Mouse (Mus musculus) lung, postnatal 4 days (tissue): ENCODE results near the gene Slc22a13.
A peak's percentile ranks its signal among the peaks of the same experiment; 100 is the strongest.

Experiments
- DNase-seq, 2 experiments: peaks; one replicate each; pipeline ENCODE4 v3.0.0; 2021

Slc22a13 gene

GRCm38 (mm10) chr9:119199151-119199861 lies 9.6 kb downstream of the Slc22a13 start:
- DNase-seq = no peak

GRCm38 (mm10) chr9:119192202-119192990 lies 16.5 kb downstream of the Slc22a13 start:
- peak; percentile 44 to 56 for DNase-seq

- peak; percentile 68 to 84 for DNase-seq
Observed at GRCm38 (mm10) chr9:119181241-119181728, 27.6 kb downstream of the Slc22a13 start.

DNA sequence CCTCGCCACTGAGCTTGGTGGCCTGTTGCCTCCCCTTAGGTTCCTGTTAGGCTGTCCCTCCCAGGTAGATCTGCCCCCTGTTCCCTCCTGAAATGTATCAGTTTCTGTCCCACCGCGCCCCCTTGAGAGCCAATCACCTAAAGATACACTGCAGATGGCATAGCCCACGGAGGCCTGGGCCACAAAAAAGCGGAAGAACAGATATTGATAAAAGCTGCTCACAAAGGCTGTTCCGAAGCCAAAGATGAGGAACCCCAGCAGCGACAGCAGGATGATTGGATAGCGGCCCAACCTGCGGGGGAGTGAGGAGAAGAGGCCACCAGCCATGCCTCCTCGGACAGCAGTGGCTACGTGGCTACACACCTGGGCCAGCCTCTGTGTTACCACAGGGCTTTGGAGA lies 29.6 kb downstream of the Slc22a13 start:
- no peak for DNase-seq

GRCm38 (mm10) chr9:119167608-119168007 lies 41.3 kb downstream of the Slc22a13 start:
- no peak for DNase-seq

GRCm38 (mm10) chr9:119165548-119165947 lies 43.4 kb downstream of the Slc22a13 start:
- DNase-seq = no peak

DNA sequence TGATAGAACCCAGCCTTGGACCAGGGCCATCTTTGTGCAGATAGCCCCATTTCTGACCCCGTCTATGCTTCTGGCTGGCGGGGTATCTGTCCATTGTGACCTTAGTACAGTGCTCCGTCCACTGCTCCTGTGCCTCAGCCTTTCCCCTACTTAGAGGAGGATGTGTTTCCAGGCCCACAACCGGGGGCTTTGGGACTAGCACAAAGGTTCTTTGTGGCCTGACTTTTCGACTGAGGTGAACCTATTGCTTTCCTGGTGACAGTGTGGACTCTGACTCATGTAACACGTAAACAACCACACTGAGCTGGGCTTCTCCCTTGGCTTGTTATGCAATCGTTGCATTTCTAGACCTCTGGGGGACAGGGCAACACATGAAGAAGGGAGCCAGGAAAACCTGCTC lies 44.2 kb downstream of the Slc22a13 start:
- no peak for DNase-seq

DNA sequence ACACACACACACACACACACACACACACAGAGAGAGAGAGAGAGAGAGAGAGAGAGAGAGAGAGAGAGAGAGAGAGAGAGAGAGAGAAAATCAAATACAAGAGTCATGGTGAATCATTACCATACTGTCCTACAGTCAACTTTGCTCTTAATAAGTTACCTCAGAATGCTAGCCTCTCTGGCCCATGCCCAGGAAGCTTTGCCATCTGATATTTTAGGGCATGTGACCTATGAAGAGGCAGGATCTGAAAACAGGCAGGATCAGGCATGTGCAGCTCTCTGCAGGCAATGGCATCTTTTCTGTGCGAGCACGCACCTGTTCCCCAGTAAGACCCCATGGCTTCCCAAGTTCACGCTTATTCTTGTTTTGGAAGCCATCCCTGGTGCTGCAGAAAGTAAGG lies 48.2 kb downstream of the Slc22a13 start:
- no peak for DNase-seq

- no peak for DNase-seq
Observed at GRCm38 (mm10) chr9:119158861-119159260, 50.0 kb downstream of the Slc22a13 start, which contains the start of gene Gm47289. Gene Gm47289 (plus strand): TSS chr9:119159161.

DNA sequence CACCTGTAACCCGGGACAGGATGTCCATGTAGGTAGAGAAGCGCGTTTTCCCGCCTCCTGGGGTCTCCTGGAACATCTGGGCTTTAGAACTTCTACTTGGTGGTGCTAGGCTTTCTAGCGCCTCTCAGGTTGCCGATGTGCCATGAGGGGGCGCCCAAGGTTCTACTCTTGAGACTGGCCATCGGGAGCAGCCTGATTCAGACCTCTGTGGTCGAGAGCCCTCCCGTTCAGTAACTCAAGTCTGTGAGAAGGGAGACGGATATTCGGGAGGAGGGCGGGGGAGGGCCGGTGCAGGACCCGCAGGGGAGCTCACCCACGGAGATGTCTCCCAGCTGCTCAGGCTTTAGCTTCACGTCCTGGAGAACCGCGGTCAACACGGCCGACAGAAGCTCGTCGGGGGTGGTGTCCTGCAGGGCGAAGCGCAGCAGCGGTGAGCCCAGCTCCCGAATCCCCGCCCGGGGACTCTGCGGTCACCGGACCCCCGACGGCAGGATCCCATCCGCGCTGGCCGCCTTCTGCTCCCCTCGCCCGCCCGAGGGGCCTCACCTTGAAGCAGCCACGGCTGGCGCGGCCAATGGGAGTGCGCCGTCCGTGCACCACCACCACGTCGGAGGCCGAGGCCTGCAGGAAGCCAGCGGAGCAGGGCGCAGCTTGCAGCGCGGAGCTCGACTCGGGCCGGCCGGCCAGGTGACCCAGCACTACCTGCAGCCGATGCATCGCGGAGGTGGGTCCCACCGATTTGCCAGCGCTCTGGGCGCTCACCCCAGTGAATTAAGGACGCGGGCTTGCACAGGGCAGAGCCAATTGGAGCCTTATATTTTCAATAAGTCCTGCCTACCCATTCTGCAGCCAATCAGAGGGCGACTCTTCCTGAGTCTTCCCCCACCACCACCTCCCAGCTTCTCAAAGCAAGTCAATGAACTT lies 52.4 kb downstream of the Slc22a13 start, which contains the start of gene Acaa1b:
TSS of gene Acaa1b (minus strand) at position 816 of the 924 bp plus-strand sequence.
- DNase-seq = peak; percentile 81 to 85

DNA sequence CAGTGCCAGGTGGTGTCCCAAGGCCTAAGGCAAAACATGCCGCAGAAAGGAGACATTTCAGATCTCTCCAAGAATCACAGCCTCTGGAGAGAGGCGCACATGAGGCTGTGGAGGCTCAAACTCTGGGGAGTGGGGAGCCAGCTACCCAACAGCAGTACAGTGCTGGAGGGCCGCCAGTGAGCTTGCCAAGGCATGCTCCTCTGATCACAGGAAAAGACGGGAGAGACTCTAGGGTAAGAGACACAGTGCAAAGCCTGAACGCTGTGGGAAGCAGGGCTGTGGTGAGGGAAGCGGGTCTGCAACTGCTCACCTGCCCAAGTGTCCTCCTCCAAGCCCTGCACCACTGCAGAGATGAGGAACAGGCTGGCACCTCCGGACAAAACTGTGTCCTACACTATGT lies 53.1 kb downstream of the Slc22a13 start:
- DNase-seq = no peak

DNA sequence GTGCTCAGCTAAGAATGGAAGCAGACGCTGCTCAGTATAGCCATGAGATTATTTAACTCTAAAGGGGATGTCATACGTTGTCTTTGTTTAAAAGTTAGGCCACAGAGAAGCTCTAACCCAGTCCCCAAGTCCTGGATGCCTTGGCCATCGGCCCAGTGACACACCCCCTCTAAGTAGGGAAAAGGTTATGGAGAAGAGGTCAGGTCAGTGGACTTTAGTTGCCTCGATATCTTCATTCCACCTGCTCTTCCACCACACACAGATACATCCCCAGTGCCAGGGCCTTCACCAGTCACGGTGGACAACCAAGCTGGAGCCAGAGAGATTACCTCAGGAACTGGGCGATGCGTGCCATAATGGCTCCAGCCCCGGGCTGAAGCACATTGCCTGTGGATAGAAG lies 53.5 kb downstream of the Slc22a13 start:
- DNase-seq = no peak

GRCm38 (mm10) chr9:119151751-119152150 lies 57.1 kb downstream of the Slc22a13 start:
- no peak for DNase-seq

- peak; percentile 54 to 57 for DNase-seq
Observed at GRCm38 (mm10) chr9:119149601-119150000, 59.3 kb downstream of the Slc22a13 start.

DNA sequence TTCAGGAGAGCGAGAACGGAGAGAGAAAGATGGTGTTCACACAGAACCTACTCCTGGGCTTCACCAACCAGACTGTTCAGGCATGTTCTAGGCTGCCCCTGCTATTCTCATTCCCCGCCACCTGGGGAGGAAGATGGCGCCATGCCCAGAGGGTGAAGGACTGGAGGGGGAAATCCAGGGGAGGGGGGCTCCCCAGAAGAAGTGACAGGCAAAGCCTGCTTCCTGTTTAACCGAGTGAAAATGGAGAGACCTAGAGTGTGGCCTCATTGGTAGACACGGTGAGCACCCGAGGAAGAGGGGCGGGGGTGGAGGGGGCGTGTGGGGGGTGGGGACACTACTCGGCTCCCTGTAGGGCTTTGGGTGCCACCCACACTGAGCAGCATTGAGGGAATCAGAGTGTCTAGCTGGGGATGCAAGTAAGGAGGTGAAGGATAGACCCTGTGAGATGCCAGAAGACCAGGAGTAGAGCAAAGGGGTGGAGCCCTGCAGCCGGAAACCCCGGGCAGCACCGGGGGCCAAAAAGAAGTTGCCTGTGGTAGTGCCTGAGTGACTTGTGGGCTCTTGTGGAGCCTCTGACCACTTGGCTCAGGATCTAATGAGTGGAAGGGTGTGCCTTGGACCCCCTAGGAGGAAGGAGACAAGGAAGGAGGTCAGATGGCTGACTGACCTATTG lies 62.7 kb downstream of the Slc22a13 start:
- DNase-seq = no peak

GRCm38 (mm10) chr9:119145638-119146037 lies 63.3 kb downstream of the Slc22a13 start:
- no peak for DNase-seq

DNA sequence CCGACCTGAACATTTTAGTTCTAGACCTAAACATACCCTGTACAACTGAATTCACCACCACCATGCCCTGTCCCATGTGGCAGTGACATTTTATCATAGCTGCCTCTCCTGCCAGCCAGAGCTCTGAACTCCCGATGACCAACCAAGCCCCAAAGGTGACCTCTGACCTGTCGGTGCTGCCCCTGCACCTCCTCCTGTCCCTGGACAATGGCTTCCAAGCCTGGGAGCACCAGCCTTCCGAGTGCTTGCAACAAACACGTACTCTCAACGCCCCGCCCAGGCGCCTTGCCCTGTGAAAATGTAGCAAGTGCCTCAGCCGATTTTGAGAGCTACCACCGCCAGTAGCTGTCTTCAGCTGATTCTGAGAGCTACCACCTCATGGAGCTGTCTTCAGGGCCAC lies 63.8 kb downstream of the Slc22a13 start:
- DNase-seq = no peak

GRCm38 (mm10) chr9:119144696-119145095 lies 64.2 kb downstream of the Slc22a13 start:
- DNase-seq = peak in 1 of 2 experiments; percentile 53

DNA sequence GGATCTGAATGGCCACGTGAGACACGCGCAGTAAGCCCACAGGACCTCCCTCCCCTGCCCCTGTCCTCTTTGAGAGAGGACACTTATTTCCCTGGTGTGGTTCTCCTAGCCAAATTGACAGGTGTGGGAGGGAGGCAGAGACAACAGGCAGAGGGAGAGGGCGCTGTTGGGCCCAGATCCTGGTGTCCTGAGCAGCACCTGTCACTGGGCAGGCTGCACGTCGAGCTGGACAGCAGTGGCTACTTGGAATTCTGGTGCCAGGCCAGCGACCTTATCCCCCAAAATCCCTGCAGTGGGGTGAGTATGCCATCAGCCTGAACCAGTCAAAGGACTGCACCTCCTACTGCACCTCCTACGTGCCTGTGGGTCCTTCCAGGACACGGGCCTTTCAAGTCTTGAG lies 65.5 kb downstream of the Slc22a13 start:
- DNase-seq = no peak
